Mouse (Mus musculus) heart, postnatal 4 days (tissue): ENCODE data around the gene Cdh4. TPM values are rescaled to one million over a fixed set of nuclear protein-coding genes. Genes with fewer than 3 reads are reported as not detected.

Source experiments
- DNase-seq: peaks from one replicate; pipeline ENCODE4 v3.0.0; 2021
- total RNA-seq, 2 experiments: library from RNA; stranded (reverse); gene quantifications; 2 replicates each; pipeline ENCODE4 v1.2.3; 2021

Cdh4 gene
- total RNA-seq, 2 experiments from 2014 or later: 2.0 to 2.2 TPM

DNA sequence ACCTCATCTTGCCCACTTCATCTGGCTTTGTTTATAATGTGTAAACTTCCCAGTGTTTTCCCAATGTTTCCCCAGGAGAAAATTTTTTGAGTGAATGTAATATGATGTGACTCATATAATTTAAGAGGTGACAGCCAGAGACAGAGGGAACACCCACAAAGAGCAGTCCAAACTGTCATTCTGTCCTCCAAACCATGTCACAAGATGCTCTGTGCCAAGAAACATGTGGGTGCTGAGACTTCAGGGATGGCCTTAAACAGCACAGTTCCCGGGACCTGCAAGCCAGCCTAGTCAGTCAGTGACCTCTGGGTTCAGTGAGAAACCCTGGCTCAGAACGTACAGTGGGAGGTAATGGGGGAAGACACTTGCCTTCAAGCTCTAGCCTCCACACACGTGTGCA lies 247.5 kb downstream of the Cdh4 start:
- no peak for DNase-seq

- DNase-seq: no peak
These were observed 248.3 kb downstream of the Cdh4 start for GRCm38 (mm10) chr2:179690571-179690970.

DNA sequence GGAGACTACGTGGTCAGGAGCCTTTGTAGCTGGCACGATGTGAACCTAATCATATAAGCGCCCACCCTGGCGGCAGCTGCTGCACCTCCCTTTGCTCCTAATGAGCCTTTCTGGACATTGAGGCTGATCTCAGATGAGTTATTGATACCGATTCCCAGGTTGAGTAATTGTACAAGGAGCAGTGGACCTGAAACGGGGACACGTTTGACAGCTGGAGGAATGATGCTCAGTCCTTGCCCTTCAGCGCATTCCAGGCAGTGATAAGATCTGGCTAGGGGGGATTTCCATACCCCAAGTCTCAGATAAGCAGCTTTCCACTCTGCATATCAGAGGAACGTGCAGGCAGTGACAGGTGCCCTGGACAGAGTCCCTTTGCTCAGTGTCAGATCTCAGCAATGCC lies 252.7 kb downstream of the Cdh4 start:
- no peak for DNase-seq

DNA sequence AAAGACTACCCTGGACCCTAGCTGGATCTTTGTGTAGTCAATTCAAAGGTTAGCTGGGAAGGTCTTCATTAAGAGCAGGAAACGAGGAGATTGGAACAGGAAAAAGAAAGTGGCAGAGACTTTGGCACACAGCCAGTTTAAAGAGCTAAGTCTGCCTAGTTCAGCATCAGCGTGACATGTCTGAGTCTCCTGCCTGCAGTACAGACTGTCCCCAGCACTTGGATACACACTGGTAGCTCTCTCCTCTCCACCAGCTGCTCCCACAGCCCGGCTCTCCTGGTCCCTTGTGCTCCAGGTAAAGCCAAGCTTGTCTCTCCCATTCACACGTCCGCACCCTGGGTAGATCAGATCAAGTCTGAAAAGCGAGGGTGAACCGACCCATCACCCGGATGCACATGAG lies 255.4 kb downstream of the Cdh4 start:
- DNase-seq: no peak

- DNase-seq: peak; percentile 59
These were observed 256.2 kb downstream of the Cdh4 start for GRCm38 (mm10) chr2:179698196-179698985.

DNA sequence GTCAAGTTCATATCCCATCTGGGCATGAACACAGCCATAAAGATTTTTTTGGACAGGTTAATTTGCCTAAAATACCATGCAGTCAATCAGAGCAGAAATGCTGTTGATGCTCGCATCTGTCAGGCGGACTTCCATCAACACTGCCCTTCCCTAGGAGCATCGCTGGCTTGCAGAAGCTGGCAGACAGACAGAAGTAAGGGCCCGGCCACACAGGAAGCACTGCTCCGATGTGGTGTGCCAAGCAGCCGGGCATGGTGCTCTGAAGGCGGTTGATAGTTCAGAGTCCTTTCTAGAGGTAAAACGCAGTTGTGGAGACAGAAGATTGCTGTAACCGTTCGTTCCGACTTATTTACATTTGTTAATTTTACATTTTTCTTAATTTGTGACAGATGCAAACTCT lies 262.8 kb downstream of the Cdh4 start:
- no peak for DNase-seq

DNA sequence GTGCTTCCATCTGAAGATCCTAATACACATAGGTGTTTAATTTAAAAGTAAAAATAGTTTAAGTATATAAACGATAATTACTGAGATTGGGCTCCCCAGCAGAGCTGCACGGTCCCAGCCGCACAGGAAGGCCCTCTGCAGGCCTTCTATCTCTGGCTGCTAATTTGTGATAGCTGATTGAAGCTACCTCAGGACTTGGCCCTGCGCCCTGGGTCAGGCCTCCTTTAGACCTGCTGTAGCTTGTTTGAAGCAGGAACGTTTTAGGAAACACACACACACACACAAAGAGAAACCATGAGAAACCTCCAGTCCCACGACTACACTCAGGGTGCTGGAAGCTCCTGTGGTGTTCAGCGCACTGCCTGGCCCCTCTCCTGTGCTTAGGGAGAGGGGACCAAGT lies 263.2 kb downstream of the Cdh4 start:
- DNase-seq: no peak

GRCm38 (mm10) chr2:179706616-179707015 lies 264.4 kb downstream of the Cdh4 start:
- DNase-seq: no peak

DNA sequence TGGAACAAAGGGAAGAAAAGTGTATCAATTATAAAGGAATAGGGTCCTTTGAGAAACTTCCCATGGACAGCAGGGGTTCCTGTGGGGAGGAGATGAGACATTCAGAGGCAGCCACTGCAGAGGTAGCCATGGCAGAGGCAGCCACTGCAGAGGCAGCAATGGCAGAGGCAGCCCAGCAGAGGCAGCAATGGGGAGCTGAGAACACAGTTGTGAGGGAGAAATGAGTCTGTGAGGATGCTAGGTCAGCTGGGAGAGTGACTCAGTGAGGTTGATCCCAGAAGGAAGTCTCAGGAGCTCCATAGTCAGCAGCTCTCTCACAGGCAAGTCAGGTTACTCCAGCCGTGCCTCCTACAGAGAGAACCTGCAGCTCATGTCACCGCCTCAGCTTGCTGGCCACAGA lies 266.9 kb downstream of the Cdh4 start:
- no peak for DNase-seq

GRCm38 (mm10) chr2:179712690-179713089 lies 270.5 kb downstream of the Cdh4 start:
- DNase-seq: no peak

DNA sequence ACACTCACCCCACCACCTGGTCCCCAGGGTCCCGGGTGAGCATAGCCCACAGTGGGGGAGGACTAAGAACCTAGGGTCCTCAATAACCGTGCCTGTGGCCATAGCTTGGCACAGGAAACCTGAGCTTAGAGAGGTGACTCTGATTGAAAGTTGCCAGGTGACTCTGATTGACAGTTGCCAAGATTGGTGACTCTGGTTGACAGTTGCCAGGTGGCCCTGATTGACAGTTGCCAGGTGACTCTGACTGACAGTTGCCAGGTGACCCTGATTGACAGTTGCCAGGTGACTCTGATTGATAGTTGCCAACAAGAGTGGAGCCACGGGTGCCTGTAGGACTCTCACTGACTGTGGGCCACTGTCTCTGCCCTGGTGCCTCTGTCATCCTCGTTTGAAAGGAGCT lies 271.1 kb downstream of the Cdh4 start:
- no peak for DNase-seq

DNA sequence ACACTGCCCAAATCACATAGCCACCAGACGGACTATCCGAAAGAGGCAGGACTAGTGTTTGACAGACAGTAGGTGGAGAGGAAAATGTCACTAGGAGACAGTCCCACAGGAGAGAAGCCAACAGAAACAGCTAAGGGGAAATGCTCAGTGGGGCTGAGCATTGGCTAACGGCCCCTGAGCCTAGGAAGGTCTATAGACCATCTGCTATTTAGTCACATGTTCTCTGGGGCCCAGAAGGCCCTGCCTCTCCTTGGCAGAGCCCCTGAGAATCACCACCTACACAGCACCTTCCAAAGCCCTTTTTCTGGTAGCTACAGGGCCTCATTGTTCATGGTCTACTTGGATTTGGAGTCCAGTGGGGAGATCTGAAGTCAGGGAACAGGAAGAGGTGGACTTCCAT lies 271.9 kb downstream of the Cdh4 start:
- no peak for DNase-seq

- DNase-seq: no peak
These were observed 273.1 kb downstream of the Cdh4 start for GRCm38 (mm10) chr2:179715375-179715774.

DNA sequence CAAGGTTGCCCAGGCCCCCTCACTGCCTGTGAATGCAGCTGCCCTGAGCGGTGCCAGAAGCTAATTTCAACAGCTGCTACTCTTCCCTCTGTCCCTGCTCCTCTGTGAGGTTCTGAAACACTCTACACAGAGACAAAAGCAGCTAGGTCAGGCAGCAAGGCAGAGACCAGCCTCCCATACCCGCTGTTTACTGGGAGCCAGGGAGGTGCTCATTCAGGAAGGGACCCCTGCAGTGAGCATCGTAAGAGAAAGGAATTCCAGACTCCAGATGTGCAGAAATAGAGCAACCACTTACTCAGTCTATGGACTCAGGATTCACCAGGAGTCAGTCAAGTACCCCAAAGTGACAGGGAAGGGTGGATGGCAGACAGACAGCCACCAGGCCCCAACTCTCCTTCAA lies 278.1 kb downstream of the Cdh4 start:
- no peak for DNase-seq

GRCm38 (mm10) chr2:179721534-179722516 lies 279.6 kb downstream of the Cdh4 start:
- no peak for DNase-seq

- DNase-seq: peak; percentile 10
These were observed 280.6 kb downstream of the Cdh4 start for GRCm38 (mm10) chr2:179722776-179723386.

DNA sequence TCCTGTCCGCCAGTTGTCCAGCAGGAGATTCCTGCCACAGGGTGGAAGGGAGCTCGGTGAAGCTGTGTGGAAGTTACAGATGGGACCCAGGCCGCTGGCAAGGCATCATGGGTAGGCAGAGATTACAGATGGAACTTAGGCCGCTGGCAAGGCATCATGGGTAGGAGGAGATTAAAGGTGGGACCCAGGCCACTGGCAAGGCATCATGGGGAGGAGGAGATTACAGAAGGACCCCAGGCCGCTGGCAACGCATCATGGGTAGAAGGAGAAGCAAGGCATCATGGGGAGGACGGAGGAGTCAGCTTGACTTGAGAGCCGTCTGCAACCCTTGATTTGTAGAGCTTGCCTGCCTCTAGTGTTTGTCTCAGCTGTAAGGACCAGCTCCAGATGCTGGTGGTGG lies 281.2 kb downstream of the Cdh4 start:
- DNase-seq: no peak

GRCm38 (mm10) chr2:179729002-179729401 lies 286.8 kb downstream of the Cdh4 start:
- DNase-seq: peak; percentile 28

DNA sequence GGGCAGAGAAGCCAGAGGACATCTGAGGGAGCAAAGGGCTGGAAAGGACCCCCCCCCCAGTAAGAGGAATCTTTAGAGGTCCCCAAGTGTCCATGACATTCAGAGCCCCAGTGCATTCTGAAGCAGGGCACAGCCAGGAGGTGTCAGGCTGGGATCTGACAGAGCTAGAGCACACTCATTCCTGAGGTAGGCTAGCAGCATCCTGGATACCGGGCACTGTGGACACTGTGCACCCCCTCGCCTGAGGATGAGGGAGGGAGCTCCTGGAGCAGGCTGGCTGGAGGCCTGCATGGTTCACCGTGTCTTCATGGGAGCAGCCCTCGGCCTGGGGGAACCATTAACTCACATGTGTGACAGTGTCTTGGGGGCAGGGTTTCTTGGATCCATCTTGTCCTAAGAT lies 287.6 kb downstream of the Cdh4 start:
- no peak for DNase-seq

DNA sequence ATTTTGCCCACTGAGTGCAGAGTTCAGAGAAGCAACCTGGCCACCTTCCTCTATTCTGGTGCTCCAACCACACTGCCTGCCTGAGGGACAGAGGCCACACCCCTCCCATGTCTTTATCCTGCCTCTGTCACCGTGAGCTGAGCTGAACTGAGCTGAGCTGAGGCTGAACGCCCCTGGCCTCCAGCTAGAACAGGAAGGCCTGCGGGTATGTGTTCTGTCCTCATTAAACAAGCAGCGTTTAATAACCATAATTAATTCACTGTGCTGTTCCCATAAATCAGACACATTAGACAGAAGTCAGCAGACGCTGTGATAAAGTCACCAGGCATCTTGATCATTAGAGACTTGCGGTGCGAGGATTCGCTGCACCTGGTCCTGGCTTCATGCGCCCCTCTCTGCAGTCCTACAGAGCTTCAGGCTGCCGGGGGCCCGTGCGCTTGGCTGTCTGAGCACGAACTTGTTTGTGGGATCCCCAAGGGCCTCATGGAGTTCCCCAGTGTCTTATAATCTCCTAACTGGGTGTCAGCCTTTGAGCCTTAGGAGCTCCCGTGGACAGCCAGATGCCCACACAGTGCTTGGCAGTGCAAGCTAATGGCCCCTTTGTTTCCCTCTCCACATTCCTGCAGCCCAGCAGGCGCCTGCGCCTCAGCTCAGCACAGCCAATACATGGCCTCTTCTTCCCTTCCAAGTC lies 291.1 kb downstream of the Cdh4 start:
- no peak for DNase-seq

GRCm38 (mm10) chr2:179742419-179742818 lies 300.2 kb downstream of the Cdh4 start:
- no peak for DNase-seq

DNA sequence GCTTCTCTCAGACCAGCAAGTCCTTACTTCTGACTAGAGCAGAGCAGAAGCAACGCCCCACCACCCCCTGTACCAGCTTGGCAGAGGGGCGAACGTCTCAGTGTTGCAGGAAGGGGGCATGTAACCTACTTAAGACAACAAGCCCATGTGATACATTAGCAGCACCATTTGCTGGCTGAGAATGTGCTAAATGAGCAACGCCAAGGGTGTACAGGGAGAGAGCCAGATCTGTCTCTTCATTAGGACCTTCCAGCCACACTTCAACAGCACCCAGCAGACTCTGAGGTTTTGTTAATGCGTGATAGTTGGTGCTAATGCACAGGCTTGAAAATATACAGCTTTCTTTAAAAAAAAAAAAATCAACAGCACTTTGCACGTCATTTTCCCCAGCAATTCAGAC lies 300.6 kb downstream of the Cdh4 start:
- DNase-seq: no peak

- DNase-seq: no peak
These were observed 304.3 kb downstream of the Cdh4 start for GRCm38 (mm10) chr2:179746491-179746890.
